Mouse (Mus musculus) urinary bladder, postnatal 4 days (tissue): ENCODE data around the gene Tmem131l.
"Not testable (repeated sequence)": the region's sequence is repeated elsewhere in the genome, so short reads cannot be mapped to it uniquely, and the experiment has no call there.

ENCODE experiments used
- DNase-seq, 2 experiments: peaks; one replicate each; pipeline ENCODE4 v3.0.0; 2021 to 2022; ENCODE audit warnings: low spot score in 2 of 2

Gene Tmem131l

DNA sequence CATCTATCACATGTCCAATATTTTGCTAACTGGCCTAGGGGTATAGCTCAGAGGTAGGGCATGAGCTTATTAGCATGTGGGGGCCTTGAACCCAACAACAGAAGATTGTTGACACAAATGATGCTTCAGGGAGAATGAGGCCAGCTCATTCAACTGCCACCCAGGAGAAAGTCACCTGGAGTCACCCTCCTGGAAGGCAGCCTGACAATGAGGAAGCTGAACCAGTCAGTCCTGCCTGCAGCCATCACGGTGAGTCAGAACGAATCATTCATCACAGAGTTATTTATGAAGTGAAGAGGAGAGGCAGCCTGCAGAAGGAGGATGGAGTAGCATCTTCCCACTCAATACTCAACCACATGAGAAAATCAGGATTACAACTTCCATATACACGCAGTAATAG lies 124.9 kb downstream of the Tmem131l start:
- DNase-seq, result no peak

- DNase-seq, result no peak
These were observed 129.3 kb downstream of the Tmem131l start for GRCm38 (mm10) chr3:83910707-83911106.

GRCm38 (mm10) chr3:83906185-83906584 lies 133.8 kb downstream of the Tmem131l start:
- no peak for DNase-seq

DNA sequence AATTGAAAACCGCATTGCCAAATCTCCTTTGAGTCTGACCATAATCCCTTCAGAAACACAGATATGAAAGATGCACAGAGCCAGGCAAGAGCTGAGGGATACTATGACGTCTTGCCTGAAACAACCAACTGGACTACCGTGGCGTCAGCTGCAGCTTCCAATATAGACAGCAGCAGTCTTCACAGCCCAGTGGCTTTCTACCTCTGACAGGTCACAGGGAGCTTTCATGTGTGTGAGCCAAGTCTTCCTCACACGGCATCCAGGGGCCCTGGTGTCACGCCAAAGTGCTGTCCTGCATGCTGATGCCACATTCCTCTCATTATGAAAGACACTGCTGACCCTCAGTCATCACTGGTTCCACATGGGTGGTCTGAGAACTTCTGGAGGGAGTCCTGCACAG lies 134.8 kb downstream of the Tmem131l start:
- no peak for DNase-seq

DNA sequence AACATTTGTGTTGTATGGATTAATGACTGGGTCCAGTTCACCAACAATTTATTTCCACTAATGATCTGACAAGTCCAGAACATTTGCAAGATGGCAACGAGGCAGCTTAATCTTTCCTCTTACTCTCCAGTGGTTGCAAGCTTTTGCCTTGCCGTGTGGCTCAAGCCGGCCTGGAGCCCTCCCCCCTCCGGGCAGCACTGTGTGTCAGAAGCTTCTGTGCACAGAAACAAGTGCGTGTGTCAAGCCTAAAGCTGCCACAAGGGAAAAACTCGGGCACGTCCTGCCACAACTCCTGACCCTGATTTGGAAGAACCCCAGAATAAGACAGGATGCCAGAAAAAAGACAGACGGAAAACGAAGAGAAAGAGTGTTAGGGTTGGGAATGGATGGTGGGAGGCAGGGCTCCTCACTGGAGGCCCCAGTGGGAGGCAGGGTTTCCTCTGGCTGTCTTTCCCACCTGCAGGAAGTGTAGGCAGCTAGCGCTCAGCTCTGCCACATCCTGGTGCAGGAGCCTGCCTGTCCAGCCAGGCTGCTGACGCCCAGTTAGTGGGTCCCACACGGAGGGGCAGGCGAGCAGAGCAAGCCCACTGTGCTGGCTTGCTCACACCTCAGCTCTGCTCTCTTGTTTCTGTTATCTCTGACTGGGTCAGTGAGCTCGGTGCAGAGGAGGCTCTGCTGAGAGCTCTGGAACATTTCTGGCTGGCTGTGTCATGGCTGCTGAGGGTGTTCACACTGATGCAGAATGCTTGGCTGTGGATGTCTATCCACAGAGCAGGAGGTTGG lies 135.6 kb downstream of the Tmem131l start:
- DNase-seq, result no peak

GRCm38 (mm10) chr3:83902943-83903342 lies 137.0 kb downstream of the Tmem131l start:
- no peak for DNase-seq

GRCm38 (mm10) chr3:83902459-83902858 lies 137.5 kb downstream of the Tmem131l start:
- no peak for DNase-seq

GRCm38 (mm10) chr3:83900756-83901373 lies 139.1 kb downstream of the Tmem131l start:
- no peak for DNase-seq

DNA sequence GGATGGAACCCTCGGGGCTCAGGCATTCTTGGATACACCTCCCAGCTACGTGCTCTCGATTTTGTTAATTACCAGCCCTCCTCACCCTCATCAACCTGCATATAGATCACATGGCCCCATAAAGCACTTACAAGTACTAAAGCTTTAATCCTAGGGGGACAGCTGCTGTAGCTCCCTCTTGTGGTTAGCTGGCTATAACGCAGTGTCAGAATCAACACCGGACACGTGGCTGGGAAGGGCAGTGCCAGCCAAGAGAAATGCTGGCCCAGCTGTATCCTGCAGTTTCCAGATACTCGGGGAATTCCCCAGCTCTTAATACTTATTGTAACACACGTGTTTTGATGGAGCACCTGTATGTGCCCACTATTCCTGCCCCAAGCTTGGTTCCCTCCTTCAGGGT lies 140.4 kb downstream of the Tmem131l start:
- DNase-seq, result peak in 1 of 2 experiments; percentile 44

GRCm38 (mm10) chr3:83898246-83898645 lies 141.7 kb downstream of the Tmem131l start:
- DNase-seq, result no peak

DNA sequence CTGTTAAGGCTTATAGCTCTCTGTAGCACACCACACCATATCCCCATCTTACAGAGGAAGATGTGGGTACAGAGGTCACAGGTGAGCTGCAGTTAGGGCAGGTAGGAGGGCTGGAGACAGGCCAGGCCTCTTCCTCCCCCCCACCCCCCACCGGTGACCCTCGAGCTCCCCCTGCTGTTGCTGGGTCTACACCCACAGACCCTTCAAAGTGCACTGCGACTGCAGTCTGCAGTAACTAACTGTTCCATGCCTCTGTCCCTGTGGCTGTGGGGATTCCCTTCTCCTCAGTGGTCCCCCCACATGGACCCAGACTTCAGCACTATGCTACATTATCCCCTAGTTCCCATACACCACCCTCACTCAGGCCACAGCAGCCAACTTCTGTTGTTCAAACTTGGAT lies 144.2 kb downstream of the Tmem131l start:
- DNase-seq, result no peak

- DNase-seq, result no peak
These were observed 144.9 kb downstream of the Tmem131l start for GRCm38 (mm10) chr3:83895111-83895510.

DNA sequence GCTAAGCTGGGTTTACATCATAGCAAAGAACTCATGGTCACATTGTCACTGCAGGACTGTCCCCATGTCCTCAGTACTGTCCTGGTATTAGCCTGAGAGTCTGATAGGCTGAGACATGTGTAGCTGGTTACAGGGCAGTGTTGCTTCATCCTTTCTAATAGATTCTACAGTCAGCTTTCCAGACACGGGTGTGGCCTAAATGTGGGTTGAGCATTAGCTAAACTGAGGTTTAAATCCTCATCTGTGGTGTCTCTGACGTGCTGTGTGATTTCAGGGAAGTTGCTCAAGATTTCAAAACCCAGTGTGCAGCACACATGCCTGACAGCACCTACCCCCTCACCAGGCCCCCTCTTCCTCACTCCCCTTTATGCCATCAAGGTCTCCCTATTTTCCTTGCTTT lies 154.8 kb downstream of the Tmem131l start:
- DNase-seq, result no peak

DNA sequence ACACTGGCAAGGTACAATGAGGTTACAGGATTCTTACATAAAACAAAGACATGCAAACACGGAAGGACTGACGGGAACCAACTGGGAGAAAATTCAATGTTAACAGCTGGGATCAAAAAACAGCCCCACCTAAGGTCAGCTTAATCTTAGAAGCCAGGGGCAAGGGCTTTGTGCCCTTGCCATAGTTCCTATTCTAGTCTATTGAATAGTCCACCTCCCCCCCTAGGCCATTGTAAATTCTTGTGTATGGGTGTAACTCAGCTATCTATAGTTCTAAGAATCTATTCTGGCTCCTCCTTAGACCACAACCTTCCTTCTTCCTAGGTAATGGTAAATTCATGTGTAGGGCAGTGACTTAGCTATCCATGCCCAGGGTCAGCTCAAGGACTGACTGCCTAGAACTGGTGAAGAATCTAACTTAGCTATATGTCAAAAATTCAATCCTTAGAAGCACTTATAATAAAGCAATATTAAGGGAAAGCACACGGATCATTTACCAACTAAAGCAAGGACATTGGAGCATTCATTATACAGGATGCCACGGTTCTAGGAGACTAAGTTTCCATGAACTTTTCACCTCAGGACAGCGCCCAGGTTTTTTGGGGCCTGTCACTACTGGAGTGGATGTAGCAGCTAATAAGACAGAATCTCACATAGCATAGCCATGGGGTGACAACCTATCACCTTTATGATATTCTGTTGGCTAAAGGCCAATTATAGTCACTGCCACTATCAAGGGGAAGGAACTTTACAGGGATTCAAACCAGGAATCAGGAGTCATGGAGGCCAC lies 160.5 kb downstream of the Tmem131l start:
- DNase-seq, result not testable (repeated sequence)

GRCm38 (mm10) chr3:83878801-83879200 lies 161.2 kb downstream of the Tmem131l start:
- DNase-seq, result no peak

GRCm38 (mm10) chr3:83876299-83876698 lies 163.7 kb downstream of the Tmem131l start:
- no peak for DNase-seq

DNA sequence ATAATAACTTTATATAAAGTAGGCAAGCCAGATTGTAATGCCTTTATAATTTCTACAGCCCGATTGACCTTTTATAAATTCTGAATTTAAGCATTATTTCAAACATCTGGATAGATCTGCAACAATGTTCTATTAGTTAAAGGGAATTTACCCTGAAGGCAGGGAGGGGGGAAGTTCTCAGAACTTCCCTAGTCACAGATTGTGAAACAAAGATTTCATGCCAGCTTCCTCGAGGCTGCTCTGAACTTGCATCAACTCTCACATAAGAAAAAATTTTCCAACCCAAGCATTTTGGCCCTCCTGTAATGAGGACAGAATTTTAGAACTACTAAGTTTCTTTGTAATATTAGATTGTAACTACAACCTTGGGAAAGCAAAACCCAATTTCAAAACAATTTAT lies 164.9 kb downstream of the Tmem131l start:
- DNase-seq, result not testable (repeated sequence)

DNA sequence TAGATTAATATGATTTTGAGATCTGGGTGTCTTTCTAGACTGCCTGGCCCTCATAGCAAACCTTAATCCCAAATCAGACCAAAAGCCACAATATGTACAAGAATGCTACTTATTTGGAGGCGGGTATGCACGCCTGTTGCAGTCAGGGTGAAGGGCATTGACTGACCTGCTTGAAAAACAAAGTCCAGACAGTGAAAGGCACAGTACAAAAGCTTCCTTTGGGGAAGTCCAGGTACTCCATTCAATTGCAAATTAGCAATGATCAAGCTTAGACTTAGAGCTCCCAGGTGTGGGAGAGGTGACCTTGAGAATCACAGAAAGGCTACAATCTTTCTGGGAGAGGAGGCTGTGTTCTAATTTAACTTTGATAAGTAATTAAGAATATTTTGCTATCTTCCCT lies 167.1 kb downstream of the Tmem131l start:
- DNase-seq, result not testable (repeated sequence)

DNA sequence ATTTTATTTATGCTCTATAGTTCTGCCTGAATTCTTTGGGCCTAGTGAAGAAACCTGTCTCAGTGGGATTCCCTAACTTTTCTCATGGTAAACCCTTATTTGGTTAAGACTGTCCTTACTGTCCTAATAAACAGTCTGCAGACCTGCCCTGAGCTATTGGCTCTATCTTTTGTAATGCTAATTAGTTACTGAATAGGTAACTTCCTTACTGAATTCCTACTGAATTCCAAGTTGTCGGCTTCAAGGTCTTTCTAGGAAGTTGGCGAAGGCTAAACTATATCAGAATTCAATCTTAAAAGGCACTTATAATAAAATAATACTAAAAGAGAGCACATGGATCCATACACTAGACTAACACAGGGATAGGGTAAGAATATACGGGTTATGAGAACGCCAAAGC lies 168.0 kb downstream of the Tmem131l start:
- DNase-seq, result not testable (repeated sequence)

DNA sequence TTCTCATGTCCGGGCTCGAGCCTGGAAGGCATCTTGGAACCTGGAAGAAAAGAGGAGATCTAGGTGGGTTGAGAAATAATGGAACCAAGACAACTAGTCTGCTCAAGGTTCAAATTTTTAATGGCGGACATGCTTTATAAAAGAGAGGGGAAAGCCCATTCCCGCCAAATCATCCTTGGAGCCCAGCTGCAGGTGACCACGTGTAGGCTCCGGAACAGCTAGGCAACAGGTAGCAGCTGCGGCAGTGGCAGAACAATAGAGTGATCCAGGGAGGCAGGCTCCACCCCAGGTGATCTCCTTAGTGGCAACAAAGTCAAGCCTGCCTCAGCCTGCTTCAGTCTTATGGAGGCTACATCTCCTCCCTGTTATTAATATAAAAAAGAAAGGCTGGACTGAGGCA lies 168.4 kb downstream of the Tmem131l start:
- DNase-seq, result not testable (repeated sequence)

DNA sequence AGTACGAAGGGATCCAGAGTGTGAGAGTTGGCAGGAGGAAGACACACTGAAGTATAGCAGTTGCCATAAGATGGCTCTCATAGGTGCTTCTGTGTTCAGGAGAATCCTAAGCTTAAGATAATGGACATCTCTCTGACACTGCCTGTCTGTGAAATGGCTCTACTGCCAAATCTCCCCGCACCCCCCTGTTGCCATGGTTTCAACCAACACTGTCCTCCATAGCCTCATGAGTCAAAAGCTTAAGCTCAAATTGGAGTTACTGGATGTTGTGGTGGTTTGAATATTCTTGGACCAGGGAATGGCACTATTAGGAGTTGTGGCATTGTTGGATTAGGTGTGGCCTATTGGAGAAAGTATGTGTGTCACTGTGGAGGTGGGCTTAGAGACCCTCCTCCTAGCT lies 170.2 kb downstream of the Tmem131l start:
- DNase-seq, result no peak

- not testable (repeated sequence) for DNase-seq
These were observed 172.9 kb downstream of the Tmem131l start for GRCm38 (mm10) chr3:83867026-83867425.

DNA sequence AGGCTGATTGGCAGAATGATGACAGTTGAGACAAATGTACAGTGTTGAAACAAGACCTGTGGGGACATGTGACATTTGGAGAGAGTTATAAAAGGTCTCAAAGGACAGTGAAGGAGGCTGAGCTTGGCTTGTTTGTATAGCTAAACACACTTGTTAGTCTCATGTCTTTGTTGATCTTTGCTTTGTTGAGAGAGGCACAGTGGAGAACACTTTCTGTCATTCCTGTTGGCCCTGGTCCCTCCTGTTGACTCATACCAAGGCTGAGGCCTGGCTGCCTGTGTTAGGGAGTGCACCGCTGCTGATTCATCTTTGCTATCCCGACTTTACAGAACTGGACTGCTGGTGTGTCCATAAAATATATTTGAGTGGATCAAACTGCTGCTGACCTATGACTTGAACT lies 174.8 kb downstream of the Tmem131l start:
- peak in 1 of 2 experiments; percentile 42 for DNase-seq
